Mouse (Mus musculus): ENCODE data around the gene Psmd2. TPM values are rescaled to one million over a fixed set of nuclear protein-coding genes. Genes with fewer than 3 reads are reported as not detected.

Gene Psmd2
- polyA plus RNA-seq, 1 experiment from 2014 or later = 527 TPM

- peaks cover 55% of the 10 kb centered on the region for H3K4me1 ChIP-seq
- WGBS = 2% methylated on average over 46 of the region's 46 CpGs
These were observed 44.3 kb downstream of the Psmd2 start for GRCm38 (mm10) chr16:20695622-20696323.

GRCm38 (mm10) chr16:20699266-20699665 is 47.8 kb downstream of the Psmd2 start:
- Histone ChIP-seq H3K9me3 (replicated peaks) (no peaks in the 10 kb centered on the region), H3K4me3 (no peak overlapping the region), H3K27ac (replicated peaks) (no peak overlapping the region), H3K4me1 (peaks cover 55% of the 10 kb centered on the region), H3K27me3 (ENCODE audit: low read depth, poor library complexity, severe bottlenecking) (peaks cover 19% of the 10 kb centered on the region), H3K36me3 (peaks cover 19% of the 10 kb centered on the region)
- WGBS = 78% methylated on average over 5 of the region's 5 CpGs
- no peak for DNase-seq (ENCODE audit: low spot score)

More at GRCm38 (mm10) chr16:20695622-20696323, 44.3 kb downstream of the Psmd2 start:
- Histone ChIP-seq H3K27me3 (ENCODE audit: low read depth, poor library complexity, severe bottlenecking) (peaks cover 23% of the 10 kb centered on the region), H3K36me3 (peaks cover 31% of the 10 kb centered on the region), H3K27ac (replicated peaks) (peak overlapping the region; percentile 86), H3K9me3 (replicated peaks) (no peaks in the 10 kb centered on the region), H3K4me3 (peak overlapping the region; percentile 58)
- peak; percentile 89 for DNase-seq (ENCODE audit: low spot score)

GRCm38 (mm10) chr16:20700036-20700435 is 48.6 kb downstream of the Psmd2 start:
- no peak for DNase-seq (ENCODE audit: low spot score)
- 32% methylated on average over 5 of the region's 5 CpGs for WGBS

GRCm38 (mm10) chr16:20701316-20701715 is 49.9 kb downstream of the Psmd2 start:
- no peak for DNase-seq (ENCODE audit: low spot score)
- WGBS = 45% methylated on average over 7 of the region's 7 CpGs
- peaks cover 39% of the 10 kb centered on the region for H3K36me3 ChIP-seq
- 0 out of 2 replicates have a peak overlapping the region, but pooled peaks have one; percentile 28 for H3K4me3 ChIP-seq
- H3K27me3 ChIP-seq (ENCODE audit: low read depth, poor library complexity, severe bottlenecking) = peaks cover 2% of the 10 kb centered on the region; the same call in 1 of the 2 replicates
- H3K4me1 ChIP-seq = peaks cover 36% of the 10 kb centered on the region
- H3K9me3 ChIP-seq (replicated peaks) = no peaks in the 10 kb centered on the region
- peak overlapping the region; percentile 84 for H3K27ac ChIP-seq (replicated peaks)

More at GRCm38 (mm10) chr16:20700036-20700435, 48.6 kb downstream of the Psmd2 start:
- Histone ChIP-seq H3K4me3 (no peak overlapping the region), H3K9me3 (replicated peaks) (no peaks in the 10 kb centered on the region), H3K4me1 (peaks cover 49% of the 10 kb centered on the region), H3K36me3 (peaks cover 26% of the 10 kb centered on the region), H3K27me3 (ENCODE audit: low read depth, poor library complexity, severe bottlenecking) (peaks cover 11% of the 10 kb centered on the region), H3K27ac (replicated peaks) (peak overlapping the region; percentile 42; the same call in 1 of the 2 replicates)

- Histone ChIP-seq H3K4me3 (peak overlapping the region; percentile 28), H3K36me3 (peaks cover 45% of the 10 kb centered on the region), H3K27me3 (ENCODE audit: low read depth, poor library complexity, severe bottlenecking) (no peaks in the 10 kb centered on the region), H3K27ac (replicated peaks) (peak overlapping the region; percentile 84), H3K9me3 (replicated peaks) (no peaks in the 10 kb centered on the region), H3K4me1 (peaks cover 34% of the 10 kb centered on the region)
- 19% methylated on average over 12 of the region's 12 CpGs for WGBS
- DNase-seq (ENCODE audit: low spot score) = peak; percentile 42
These were observed 50.5 kb downstream of the Psmd2 start for GRCm38 (mm10) chr16:20701729-20702521.

GRCm38 (mm10) chr16:20702522-20702893 is 51.1 kb downstream of the Psmd2 start:
- H3K4me1 ChIP-seq = peaks cover 39% of the 10 kb centered on the region
- peaks cover 51% of the 10 kb centered on the region for H3K36me3 ChIP-seq
- H3K27me3 ChIP-seq (ENCODE audit: low read depth, poor library complexity, severe bottlenecking) = no peaks in the 10 kb centered on the region
- no peaks in the 10 kb centered on the region for H3K9me3 ChIP-seq (replicated peaks)
- H3K4me3 ChIP-seq = peak overlapping the region; percentile 28; the same call in 1 of the 2 replicates
- peak overlapping the region; percentile 84 for H3K27ac ChIP-seq (replicated peaks)
- 4% methylated on average over 8 of the region's 8 CpGs for WGBS
- peak; percentile 80 for DNase-seq (ENCODE audit: low spot score)

GRCm38 (mm10) chr16:20703071-20703470 is 51.6 kb downstream of the Psmd2 start:
- whole genome bisulfite sequencing = 89% methylated on average over 10 of the region's 10 CpGs
- H3K4me1 ChIP-seq = peaks cover 40% of the 10 kb centered on the region
- DNase-seq (ENCODE audit: low spot score) = no peak
- H3K4me3 ChIP-seq = no peak overlapping the region
- peaks cover 57% of the 10 kb centered on the region for H3K36me3 ChIP-seq
- H3K27me3 ChIP-seq (ENCODE audit: low read depth, poor library complexity, severe bottlenecking) = no peaks in the 10 kb centered on the region
- 0 out of 2 replicates have a peak overlapping the region, but pooled peaks have one; percentile 25 for H3K27ac ChIP-seq (replicated peaks)
- H3K9me3 ChIP-seq (replicated peaks) = no peaks in the 10 kb centered on the region

- Histone ChIP-seq H3K9me3 (replicated peaks) (no peaks in the 10 kb centered on the region), H3K27ac (replicated peaks) (no peak overlapping the region), H3K27me3 (ENCODE audit: low read depth, poor library complexity, severe bottlenecking) (no peaks in the 10 kb centered on the region), H3K4me3 (no peak overlapping the region), H3K36me3 (peaks cover 64% of the 10 kb centered on the region), H3K4me1 (peaks cover 40% of the 10 kb centered on the region)
- DNase-seq (ENCODE audit: low spot score) = no peak
- WGBS = 93% methylated on average over 6 of the region's 6 CpGs
These were observed 52.4 kb downstream of the Psmd2 start for GRCm38 (mm10) chr16:20703699-20704400.

- Histone ChIP-seq H3K4me1 (peaks cover 33% of the 10 kb centered on the region), H3K36me3 (peaks cover 69% of the 10 kb centered on the region), H3K27ac (replicated peaks) (no peak overlapping the region), H3K27me3 (ENCODE audit: low read depth, poor library complexity, severe bottlenecking) (no peaks in the 10 kb centered on the region), H3K4me3 (no peak overlapping the region), H3K9me3 (replicated peaks) (no peaks in the 10 kb centered on the region)
- DNase-seq (ENCODE audit: low spot score) = no peak
- 87% methylated on average over 3 of the region's 3 CpGs for WGBS
These were observed 54.3 kb downstream of the Psmd2 start for GRCm38 (mm10) chr16:20705786-20706185.

- WGBS = 78% methylated on average over 2 of the region's 2 CpGs
- Histone ChIP-seq H3K9me3 (replicated peaks) (no peaks in the 10 kb centered on the region), H3K36me3 (peaks cover 76% of the 10 kb centered on the region)
These were observed 55.1 kb downstream of the Psmd2 start for GRCm38 (mm10) chr16:20706407-20707055.

GRCm38 (mm10) chr16:20708220-20708938 is 56.9 kb downstream of the Psmd2 start:
- Histone ChIP-seq H3K36me3 (peaks cover 90% of the 10 kb centered on the region), H3K4me3 (no peak overlapping the region), H3K9me3 (replicated peaks) (no peaks in the 10 kb centered on the region), H3K4me1 (peaks cover 10% of the 10 kb centered on the region; the same call in 1 of the 2 replicates), H3K27me3 (ENCODE audit: low read depth, poor library complexity, severe bottlenecking) (no peaks in the 10 kb centered on the region), H3K27ac (replicated peaks) (no peak overlapping the region)
- DNase-seq (ENCODE audit: low spot score) = no peak
- 92% methylated on average over 21 of the region's 21 CpGs for WGBS

More at GRCm38 (mm10) chr16:20706407-20707055, 55.1 kb downstream of the Psmd2 start:
- H3K4me1 ChIP-seq = peaks cover 28% of the 10 kb centered on the region
- no peaks in the 10 kb centered on the region for H3K27me3 ChIP-seq (ENCODE audit: low read depth, poor library complexity, severe bottlenecking)
- no peak for DNase-seq (ENCODE audit: low spot score)
- H3K27ac ChIP-seq (replicated peaks) = no peak overlapping the region
- no peak overlapping the region for H3K4me3 ChIP-seq
